Mouse (Mus musculus) neural tube, embryonic 13.5 days (tissue): ENCODE measurements around the gene Rps6kc1. TPM values are rescaled to one million over a fixed set of nuclear protein-coding genes. Genes with fewer than 3 reads are reported as not detected.
A peak's percentile ranks its signal among the peaks of the same experiment; 100 is the strongest.

Experiments used
- ATAC-seq: fragments of 200-750 bp; cut with Nextera tagmentation; 2 replicates; pipeline ENCODE4 v1.8.0; 2017; ENCODE audit warnings: low read depth, mild to moderate bottlenecking, moderate TSS enrichment, moderate library complexity
- H3K27ac ChIP-seq: fragments of 300-500 bp; sonication (generic); replicated peaks from 2 replicates; pipeline ENCODE4 v1.5.1; 2015; ENCODE audit warnings: moderate library complexity, mild to moderate bottlenecking, inconsistent platforms
- H3K27me3 ChIP-seq: fragments of 300-500 bp; sonication (generic); 2 replicates; pipeline ENCODE4 v1.6.1; 2015; ENCODE audit warnings: mild to moderate bottlenecking, inconsistent platforms
- H3K36me3 ChIP-seq: fragments of 300-500 bp; sonication (generic); 2 replicates; pipeline ENCODE4 v1.6.1; 2015; ENCODE audit warnings: mild to moderate bottlenecking, inconsistent platforms
- H3K4me1 ChIP-seq: fragments of 300-500 bp; sonication (generic); replicated peaks from 2 replicates; pipeline ENCODE4 v1.6.1; 2015; ENCODE audit warnings: inconsistent platforms
- H3K4me2 ChIP-seq: fragments of 300-500 bp; sonication (generic); 2 replicates; pipeline ENCODE4 v1.6.1; 2015; ENCODE audit warnings: inconsistent platforms, mild to moderate bottlenecking, moderate library complexity
- H3K4me3 ChIP-seq: fragments of 300-500 bp; sonication (generic); 2 replicates; pipeline ENCODE4 v1.5.1; 2015; ENCODE audit warnings: mild to moderate bottlenecking, inconsistent platforms
- H3K9ac ChIP-seq: fragments of 300-500 bp; sonication (generic); 2 replicates; pipeline ENCODE4 v1.6.1; 2015; ENCODE audit warnings: moderate library complexity, mild to moderate bottlenecking, inconsistent platforms
- H3K9me3 ChIP-seq: fragments of 300-500 bp; sonication (generic); 2 replicates; pipeline ENCODE4 v1.6.1; 2016; ENCODE audit warnings: inconsistent platforms
- WGBS: fragments of 180-500 bp; shearing (Covaris S2); methylation state at CpG from one replicate; pipeline ENCODE4 v1.1.7; 2015; 5-methylcytosine and 5-hydroxymethylcytosine counted together
- polyA plus RNA-seq: library from polyadenylated mRNA; unstranded; fragments of >200 nt; fragmentation: Nextera tagmentation; extraction: Ambion mirVana; gene quantifications from 2 replicates; pipeline ENCODE4 v1.2.1, GENCODE M21; 2015

The Rps6kc1 gene
- polyA plus RNA-seq, 1 experiment from 2014 or later: 26.9 TPM

GRCm38 (mm10) chr1:190661764-190662163, 249.8 kb downstream of the Rps6kc1 start:
- no peak overlapping the region for H3K4me3 ChIP-seq
- H3K27me3 ChIP-seq: peaks cover 7% of the 10 kb centered on the region; the same call in 1 of the 2 replicates
- 28% methylated on average over 4 of the region's 4 CpGs for WGBS
- H3K9ac ChIP-seq: no peak overlapping the region
- peaks cover 17% of the 10 kb centered on the region; the same call in 1 of the 2 replicates for H3K4me1 ChIP-seq
- no peaks in the 10 kb centered on the region for H3K36me3 ChIP-seq
- no peak for ATAC-seq
- H3K9me3 ChIP-seq: no peaks in the 10 kb centered on the region
- H3K27ac ChIP-seq: no peak overlapping the region
- H3K4me2 ChIP-seq: no peak overlapping the region

GRCm38 (mm10) chr1:190661249-190661648, 250.3 kb downstream of the Rps6kc1 start:
- no peak for ATAC-seq

GRCm38 (mm10) chr1:190659722-190660502, 251.7 kb downstream of the Rps6kc1 start:
- no peak for ATAC-seq
- Histone ChIP-seq H3K4me3 (no peak overlapping the region), H3K4me2 (no peak overlapping the region), H3K9ac (no peak overlapping the region), H3K36me3 (no peaks in the 10 kb centered on the region), H3K4me1 (peaks cover 28% of the 10 kb centered on the region), H3K9me3 (no peaks in the 10 kb centered on the region), H3K27ac (no peak overlapping the region), H3K27me3 (peaks cover 7% of the 10 kb centered on the region; the same call in 1 of the 2 replicates)
- 68% methylated on average over 17 of the region's 17 CpGs for WGBS

More at GRCm38 (mm10) chr1:190661249-190661648, 250.3 kb downstream of the Rps6kc1 start:
- no peak overlapping the region for H3K4me3 ChIP-seq
- no peak overlapping the region for H3K27ac ChIP-seq
- peaks cover 7% of the 10 kb centered on the region; the same call in 1 of the 2 replicates for H3K27me3 ChIP-seq
- H3K36me3 ChIP-seq: no peaks in the 10 kb centered on the region
- H3K9ac ChIP-seq: 0 out of 2 replicates have a peak overlapping the region, but pooled peaks have one; percentile 3
- no peak overlapping the region for H3K4me2 ChIP-seq
- 36% methylated on average over 15 of the region's 15 CpGs for WGBS
- peaks cover 22% of the 10 kb centered on the region for H3K4me1 ChIP-seq
- H3K9me3 ChIP-seq: no peaks in the 10 kb centered on the region

- no peak for ATAC-seq
- 94% methylated on average over 13 of the region's 13 CpGs for WGBS
- Histone ChIP-seq H3K9ac (no peak overlapping the region), H3K36me3 (no peaks in the 10 kb centered on the region), H3K27me3 (peaks cover 7% of the 10 kb centered on the region; the same call in 1 of the 2 replicates), H3K27ac (no peak overlapping the region), H3K4me2 (no peak overlapping the region), H3K4me1 (peaks cover 41% of the 10 kb centered on the region), H3K9me3 (no peaks in the 10 kb centered on the region), H3K4me3 (no peak overlapping the region)
These were observed 253.3 kb downstream of the Rps6kc1 start for GRCm38 (mm10) chr1:190658266-190658665.

GRCm38 (mm10) chr1:190656089-190656488, 255.5 kb downstream of the Rps6kc1 start:
- Histone ChIP-seq H3K9ac (no peak overlapping the region), H3K27ac (no peak overlapping the region), H3K4me3 (no peak overlapping the region), H3K9me3 (no peaks in the 10 kb centered on the region), H3K27me3 (peaks cover 7% of the 10 kb centered on the region; the same call in 1 of the 2 replicates), H3K4me1 (peaks cover 31% of the 10 kb centered on the region), H3K36me3 (no peaks in the 10 kb centered on the region), H3K4me2 (no peak overlapping the region)
- WGBS: 64% methylated on average over 9 of the region's 9 CpGs
- no peak for ATAC-seq

GRCm38 (mm10) chr1:190655651-190656050, 255.9 kb downstream of the Rps6kc1 start:
- 84% methylated on average over 7 of the region's 7 CpGs for WGBS
- H3K27ac ChIP-seq: no peak overlapping the region

GRCm38 (mm10) chr1:190655081-190655480, 256.5 kb downstream of the Rps6kc1 start:
- 91% methylated on average over 7 of the region's 7 CpGs for WGBS
- H3K27ac ChIP-seq: peak overlapping the region; percentile 50; the same call in 1 of the 2 replicates

More at GRCm38 (mm10) chr1:190655651-190656050, 255.9 kb downstream of the Rps6kc1 start:
- H3K9ac ChIP-seq: no peak overlapping the region
- H3K4me1 ChIP-seq: peaks cover 29% of the 10 kb centered on the region
- no peaks in the 10 kb centered on the region for H3K9me3 ChIP-seq
- no peak overlapping the region for H3K4me3 ChIP-seq
- no peak for ATAC-seq
- H3K36me3 ChIP-seq: no peaks in the 10 kb centered on the region
- H3K27me3 ChIP-seq: peaks cover 7% of the 10 kb centered on the region; the same call in 1 of the 2 replicates
- no peak overlapping the region for H3K4me2 ChIP-seq

GRCm38 (mm10) chr1:190654694-190655001, 256.9 kb downstream of the Rps6kc1 start:
- H3K27me3 ChIP-seq: no peaks in the 10 kb centered on the region
- H3K4me3 ChIP-seq: no peak overlapping the region
- H3K4me2 ChIP-seq: no peak overlapping the region
- H3K9ac ChIP-seq: no peak overlapping the region
- 67% methylated on average over 6 of the region's 6 CpGs for WGBS
- peaks cover 29% of the 10 kb centered on the region for H3K4me1 ChIP-seq
- H3K36me3 ChIP-seq: no peaks in the 10 kb centered on the region
- no peaks in the 10 kb centered on the region for H3K9me3 ChIP-seq
- H3K27ac ChIP-seq: peak overlapping the region; percentile 50
- ATAC-seq: peak; percentile 63; the same call in 1 of the 2 replicates

More at GRCm38 (mm10) chr1:190655081-190655480, 256.5 kb downstream of the Rps6kc1 start:
- Histone ChIP-seq H3K4me1 (peaks cover 29% of the 10 kb centered on the region), H3K27me3 (peaks cover 4% of the 10 kb centered on the region; the same call in 1 of the 2 replicates), H3K9ac (no peak overlapping the region), H3K4me3 (no peak overlapping the region), H3K9me3 (no peaks in the 10 kb centered on the region), H3K36me3 (no peaks in the 10 kb centered on the region), H3K4me2 (no peak overlapping the region)
- ATAC-seq: no peak

- ATAC-seq: peak; percentile 72
- no peak overlapping the region for H3K4me2 ChIP-seq
- H3K4me1 ChIP-seq: peaks cover 29% of the 10 kb centered on the region
- no peaks in the 10 kb centered on the region for H3K36me3 ChIP-seq
- H3K9ac ChIP-seq: no peak overlapping the region
- H3K4me3 ChIP-seq: no peak overlapping the region
- 55% methylated on average over 20 of the region's 20 CpGs for WGBS
- no peaks in the 10 kb centered on the region for H3K9me3 ChIP-seq
- H3K27ac ChIP-seq: peak overlapping the region; percentile 50
- H3K27me3 ChIP-seq: no peaks in the 10 kb centered on the region
These were observed 257.4 kb downstream of the Rps6kc1 start for GRCm38 (mm10) chr1:190653989-190654693.

- H3K9ac ChIP-seq: no peak overlapping the region
- WGBS: 80% methylated on average over 6 of the region's 6 CpGs
- H3K27ac ChIP-seq: no peak overlapping the region
- peaks cover 29% of the 10 kb centered on the region for H3K4me1 ChIP-seq
- no peak overlapping the region for H3K4me3 ChIP-seq
- H3K36me3 ChIP-seq: no peaks in the 10 kb centered on the region
- H3K27me3 ChIP-seq: no peaks in the 10 kb centered on the region
- H3K9me3 ChIP-seq: no peaks in the 10 kb centered on the region
- no peak for ATAC-seq
- no peak overlapping the region for H3K4me2 ChIP-seq
These were observed 258.5 kb downstream of the Rps6kc1 start for GRCm38 (mm10) chr1:190653081-190653480.
